Mouse (Mus musculus): ENCODE results near the gene Prkcz. TPM values are rescaled to one million over a fixed set of nuclear protein-coding genes. Genes with fewer than 3 reads are reported as not detected.
"Not testable (repeated sequence)": the region's sequence is repeated elsewhere in the genome, so short reads cannot be mapped to it uniquely, and the experiment has no call there.

The Prkcz gene
- total RNA-seq, 2 experiments from 2014 or later, result 216 to 223 TPM

- no peak for DNase-seq (ENCODE audit: low spot score in 2 of 2)
Observed at GRCm38 (mm10) chr4:155360856-155361255, 305 bp downstream of the Prkcz start.

DNA sequence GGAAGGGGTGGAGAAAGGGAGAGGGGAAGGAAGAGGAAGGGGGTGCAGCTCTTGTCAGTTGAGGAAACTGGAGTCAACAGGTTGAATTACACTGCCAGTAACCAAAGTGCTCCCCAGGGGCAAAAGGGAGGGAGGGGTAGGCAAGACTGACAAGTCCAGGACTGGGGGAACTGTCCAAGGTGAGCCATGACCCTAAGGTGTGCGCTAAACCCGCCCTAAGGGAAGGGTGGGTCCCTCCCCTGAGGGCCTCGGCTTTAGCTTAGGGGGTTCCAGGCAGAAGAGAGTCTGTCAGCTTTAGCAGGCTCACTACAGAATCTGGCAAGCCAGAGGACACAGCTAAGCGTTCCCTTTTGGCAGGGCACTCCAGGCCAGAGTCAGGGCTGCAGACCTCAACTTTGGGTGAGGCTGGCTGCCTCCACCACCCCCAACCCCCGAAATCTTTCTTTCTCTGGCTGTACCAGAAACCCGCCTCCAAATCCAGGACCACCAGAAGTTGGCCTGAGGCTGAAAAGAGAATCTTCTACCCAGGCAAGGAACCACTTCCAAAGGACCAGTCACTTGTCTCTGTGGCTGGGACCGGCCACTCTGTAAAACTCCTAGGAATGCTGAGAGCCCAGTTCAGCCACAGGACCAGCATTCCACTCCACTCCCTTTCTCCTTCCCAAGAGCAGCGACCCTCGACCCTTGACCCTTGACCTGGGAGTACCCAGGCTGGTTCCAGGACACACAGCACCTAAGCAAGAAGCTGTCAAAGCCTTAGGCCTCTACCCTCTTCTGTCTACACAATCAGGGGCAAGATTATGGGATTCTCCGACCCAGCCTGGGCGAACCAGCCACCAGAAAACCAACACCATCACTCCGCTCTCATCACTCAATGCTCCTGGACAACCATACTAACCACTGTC lies 1.3 kb downstream of the Prkcz start:
- no peak for DNase-seq (ENCODE audit: low spot score in 2 of 2)

GRCm38 (mm10) chr4:155357601-155358000 lies 3.6 kb downstream of the Prkcz start:
- DNase-seq (ENCODE audit: low spot score in 2 of 2), result no peak

GRCm38 (mm10) chr4:155356354-155356753 lies 4.8 kb downstream of the Prkcz start:
- no peak for DNase-seq (ENCODE audit: low spot score in 2 of 2)

- DNase-seq (ENCODE audit: low spot score in 2 of 2), result no peak
Observed at GRCm38 (mm10) chr4:155354546-155354945, 6.6 kb downstream of the Prkcz start.

GRCm38 (mm10) chr4:155354035-155354434 lies 7.1 kb downstream of the Prkcz start:
- DNase-seq (ENCODE audit: low spot score in 2 of 2), result no peak

DNA sequence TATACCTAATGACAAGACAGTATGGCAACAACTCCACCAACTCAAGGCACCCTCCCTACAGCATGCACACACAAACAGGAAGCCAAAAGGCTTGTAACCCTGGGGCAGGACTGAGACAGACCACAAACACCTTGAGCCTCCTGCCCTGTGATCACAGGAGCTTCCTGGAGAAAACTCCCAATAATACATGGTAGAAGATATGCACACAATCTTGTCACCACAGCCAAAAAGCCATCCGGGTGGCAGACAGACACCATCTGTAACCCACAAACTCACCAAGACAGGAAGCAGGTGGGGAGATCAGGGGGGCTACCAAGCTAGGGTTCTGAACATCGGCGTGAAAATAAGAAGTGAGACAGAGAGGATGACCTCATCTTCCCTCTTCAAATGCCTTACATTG lies 8.6 kb downstream of the Prkcz start:
- DNase-seq (ENCODE audit: low spot score in 2 of 2), result no peak

GRCm38 (mm10) chr4:155346350-155346749 lies 14.8 kb downstream of the Prkcz start:
- no peak for DNase-seq (ENCODE audit: low spot score in 2 of 2)

DNA sequence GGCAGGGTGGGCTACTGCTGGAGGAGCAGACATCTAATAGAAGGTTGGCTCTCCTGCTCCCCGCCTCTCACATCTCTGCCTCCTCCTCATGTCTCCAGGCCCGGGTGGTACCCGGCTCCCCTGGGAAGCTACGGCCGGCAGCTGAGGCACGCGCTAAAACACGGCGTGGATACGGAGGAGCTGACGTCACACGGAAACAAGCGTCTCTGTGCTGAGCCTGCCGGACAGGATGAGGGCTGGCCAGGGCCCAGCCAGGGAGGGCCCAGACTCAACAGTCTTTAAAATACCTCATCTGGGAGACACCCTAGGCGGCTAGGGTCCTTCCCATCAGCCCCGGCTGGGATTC lies 15.6 kb downstream of the Prkcz start:
- DNase-seq (ENCODE audit: low spot score in 2 of 2), result peak; percentile 84 to 90

DNA sequence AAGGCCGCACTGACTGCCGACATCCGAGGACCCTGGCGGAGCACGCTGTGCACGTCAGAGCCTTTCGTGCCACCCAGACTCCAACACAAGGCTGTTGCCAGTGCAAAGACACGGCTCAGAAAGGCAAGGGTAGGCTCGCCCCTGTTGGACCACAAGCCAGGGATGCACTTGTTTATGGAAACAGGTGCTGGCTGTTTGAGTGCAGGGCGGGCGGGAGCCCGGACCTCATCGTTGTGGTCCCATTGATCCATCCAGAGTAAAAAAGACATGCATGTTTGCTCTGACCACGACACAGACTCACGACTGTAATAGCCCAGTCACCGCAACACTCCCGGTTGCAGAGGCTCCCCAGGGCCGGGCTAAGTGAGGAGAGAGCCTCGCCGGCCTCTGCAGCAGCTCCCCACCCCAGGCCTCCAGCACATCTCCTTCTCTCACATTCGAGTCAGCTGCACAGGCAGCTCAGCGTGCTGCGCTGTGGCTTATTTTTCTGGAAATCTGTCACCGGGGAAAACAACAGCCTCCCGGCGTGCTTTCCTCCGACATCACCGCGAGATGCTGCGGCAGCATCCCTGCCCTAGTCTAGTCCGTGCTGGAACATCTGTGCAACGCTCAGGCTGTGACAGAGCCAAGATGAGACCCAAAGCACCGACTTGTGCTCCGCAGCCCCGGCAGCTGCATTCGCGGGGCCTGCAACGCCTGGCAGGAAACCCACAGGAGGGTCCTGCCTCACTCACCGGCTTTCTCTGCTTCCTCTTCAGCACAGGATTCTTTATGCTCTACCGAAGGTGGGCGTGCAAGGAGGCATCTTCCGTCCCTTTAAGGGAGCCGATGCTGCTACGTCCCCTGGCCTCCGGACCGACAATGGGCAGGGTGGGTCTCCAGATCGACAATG lies 16.2 kb downstream of the Prkcz start:
- DNase-seq (ENCODE audit: low spot score in 2 of 2), result peak; percentile 41 to 49

DNA sequence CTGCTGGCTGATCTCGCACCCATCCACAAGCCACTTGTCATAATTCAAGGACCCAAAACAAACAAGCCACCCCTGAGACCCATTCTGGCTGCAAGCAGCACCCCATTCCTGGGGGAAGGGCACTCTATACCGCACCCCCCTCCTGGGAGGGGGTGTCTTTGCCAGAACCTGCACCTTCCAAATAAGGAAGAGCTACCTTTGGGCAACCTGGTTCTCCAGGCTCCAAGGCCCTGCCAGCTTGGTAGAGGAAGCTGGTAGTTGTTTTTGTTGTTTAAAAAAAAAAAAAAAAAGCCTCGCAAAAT lies 16.9 kb downstream of the Prkcz start:
- DNase-seq (ENCODE audit: low spot score in 2 of 2), result peak; percentile 21 to 31

- peak; percentile 14 to 48 for DNase-seq (ENCODE audit: low spot score in 2 of 2)
Observed at GRCm38 (mm10) chr4:155343415-155344298, 17.5 kb downstream of the Prkcz start.

GRCm38 (mm10) chr4:155336284-155337050 lies 24.7 kb downstream of the Prkcz start:
- no peak for DNase-seq (ENCODE audit: low spot score in 2 of 2)

- DNase-seq (ENCODE audit: low spot score in 2 of 2), result no peak
Observed at GRCm38 (mm10) chr4:155332253-155332652, 28.9 kb downstream of the Prkcz start.

DNA sequence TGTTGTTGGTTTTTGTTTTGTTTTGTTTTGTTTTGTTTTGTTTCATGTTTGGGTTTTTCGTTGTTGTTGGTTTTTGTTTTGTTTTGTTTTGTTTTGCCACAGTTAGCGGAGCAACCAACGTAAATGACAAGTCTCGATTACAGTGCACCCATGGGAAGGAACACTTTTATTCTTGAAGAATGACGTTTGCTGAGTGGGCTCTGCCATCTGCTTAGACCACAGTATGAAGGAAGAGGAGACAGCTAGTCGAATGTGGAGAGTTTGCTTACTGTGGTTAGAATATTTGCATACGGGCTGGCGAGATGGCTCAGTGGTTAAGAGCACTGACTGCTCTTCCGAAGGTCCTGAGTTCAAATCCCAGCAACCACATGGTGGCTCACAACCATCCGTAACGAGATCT lies 32.8 kb downstream of the Prkcz start:
- DNase-seq (ENCODE audit: low spot score in 2 of 2), result not testable (repeated sequence)

- DNase-seq (ENCODE audit: low spot score in 2 of 2), result no peak
Observed at GRCm38 (mm10) chr4:155325773-155326172, 35.4 kb downstream of the Prkcz start.

- DNase-seq (ENCODE audit: low spot score in 2 of 2), result no peak
Observed at GRCm38 (mm10) chr4:155324511-155324910, 36.6 kb downstream of the Prkcz start.

- no peak for DNase-seq (ENCODE audit: low spot score in 2 of 2)
Observed at GRCm38 (mm10) chr4:155323081-155323795, 37.9 kb downstream of the Prkcz start.

DNA sequence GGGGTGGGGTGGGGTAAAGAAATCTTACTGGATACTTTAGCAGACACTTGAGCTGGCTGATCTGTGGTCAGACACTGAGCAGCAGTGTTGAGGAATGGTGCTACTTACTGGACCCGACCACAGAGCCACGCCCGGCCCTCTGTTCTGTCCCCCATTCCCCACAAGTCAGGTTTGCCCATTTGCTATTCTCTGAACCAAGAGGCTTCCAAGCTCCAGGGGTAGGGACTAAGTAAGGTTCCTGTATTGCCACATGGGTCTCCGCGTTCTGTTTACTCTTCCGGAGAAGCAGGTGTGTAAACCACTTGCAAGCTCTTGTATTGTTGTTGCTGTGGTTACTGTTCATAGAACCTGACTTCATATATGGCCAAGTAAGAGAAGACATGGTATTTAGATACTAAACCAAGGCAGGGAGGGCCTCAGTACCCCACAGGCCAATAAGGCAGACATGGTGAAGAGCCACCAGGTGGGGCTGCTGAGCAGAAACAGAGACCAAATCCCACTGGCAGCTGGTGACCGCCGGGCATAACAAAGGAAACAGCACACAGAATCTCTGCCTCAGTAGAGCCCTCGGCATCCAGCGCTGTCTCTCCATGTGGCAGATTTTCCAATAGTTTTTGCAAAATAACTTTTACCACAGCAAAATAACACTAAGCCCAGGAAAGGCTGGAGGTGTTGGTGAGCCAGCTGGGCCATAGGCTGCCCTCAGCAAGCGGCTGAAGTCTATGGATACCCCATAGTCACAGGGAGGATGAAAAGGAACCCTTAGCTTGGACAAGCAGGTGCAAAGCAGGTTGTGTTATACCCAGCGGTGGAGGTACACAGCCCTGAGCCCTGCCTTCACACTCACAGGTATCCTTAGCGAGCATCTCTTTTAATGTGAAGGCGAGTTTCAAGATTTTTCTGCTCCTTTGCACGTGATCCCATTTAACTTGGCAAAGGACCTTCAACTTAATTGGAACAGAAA lies 40.6 kb downstream of the Prkcz start:
- DNase-seq (ENCODE audit: low spot score in 2 of 2), result peak; percentile 55 to 63
